Mouse (Mus musculus) stomach, embryonic 14.5 days (tissue): Measurements from ENCODE around the gene Adgrl3. TPM values are rescaled to one million over a fixed set of nuclear protein-coding genes. Genes with fewer than 3 reads are reported as not detected.

Experiments used
- ATAC-seq: fragments of 200-750 bp; cut with Nextera tagmentation; 2 replicates; pipeline ENCODE4 v1.8.0; 2017; ENCODE audit warnings: low read depth, moderate TSS enrichment; ENCODE audit not compliant: insufficient number of reproducible peaks, insufficient read depth, low FRiP score
- H3K27ac ChIP-seq: fragments of 300-500 bp; sonication (generic); 2 replicates; pipeline ENCODE4 v1.5.1; 2014; ENCODE audit warnings: mild to moderate bottlenecking, low read length, moderate library complexity, mixed read lengths
- H3K27me3 ChIP-seq: fragments of 300-500 bp; sonication (generic); 2 replicates; pipeline ENCODE4 v1.6.1; 2014; ENCODE audit warnings: low read length, control low read depth, mixed read lengths; ENCODE audit not compliant: control insufficient read depth, insufficient read depth
- H3K36me3 ChIP-seq: fragments of 300-500 bp; sonication (generic); 2 replicates; pipeline ENCODE4 v1.6.1; 2014; ENCODE audit warnings: mild to moderate bottlenecking, control low read depth, low read length, moderate library complexity, mixed read lengths; ENCODE audit not compliant: control insufficient read depth, insufficient read depth
- H3K4me1 ChIP-seq: fragments of 300-500 bp; sonication (generic); 2 replicates; pipeline ENCODE4 v1.6.1; 2014; ENCODE audit warnings: low read length, control low read depth, mixed read lengths; ENCODE audit not compliant: control insufficient read depth, insufficient read depth
- H3K4me2 ChIP-seq: fragments of 300-500 bp; sonication (generic); replicated peaks from 2 replicates; pipeline ENCODE4 v1.6.1; 2014; ENCODE audit warnings: low read depth, low read length, control low read depth
- H3K4me3 ChIP-seq: fragments of 300-500 bp; sonication (generic); 2 replicates; pipeline ENCODE4 v1.5.1; 2014; ENCODE audit warnings: low read depth, low read length, control low read depth
- H3K9ac ChIP-seq: fragments of 300-500 bp; sonication (generic); replicated peaks from 2 replicates; pipeline ENCODE4 v1.6.1; 2014; ENCODE audit warnings: low read depth, mild to moderate bottlenecking, control low read depth, low read length, moderate library complexity, mixed read lengths
- H3K9me3 ChIP-seq: fragments of 300-500 bp; sonication (generic); 2 replicates; pipeline ENCODE4 v1.6.1; 2016; ENCODE audit warnings: low read depth, low read length, control low read depth; ENCODE audit not compliant: control insufficient read depth
- WGBS: fragments of 180-500 bp; shearing (Covaris S2); extraction: QIAGEN DNeasy Blood & Tissue Kit; methylation state at CpG from one replicate; pipeline ENCODE4 v1.1.7; 2014; 5-methylcytosine and 5-hydroxymethylcytosine counted together
- polyA plus RNA-seq: library from polyadenylated mRNA; unstranded; fragments of >200 nt; fragmentation: Nextera tagmentation; extraction: Ambion mirVana; gene quantifications from 2 replicates; pipeline ENCODE4 v1.2.1, GENCODE M21; 2014

Adgrl3 gene
- polyA plus RNA-seq, 1 experiment from 2014 or later = 38.4 TPM

- no peaks in the 10 kb centered on the region for H3K4me1 ChIP-seq
- ATAC-seq = no peak
- 64% methylated on average over 3 of the region's 3 CpGs for WGBS
These were observed 565.0 kb downstream of the Adgrl3 start for GRCm38 (mm10) chr5:81584945-81585344.

GRCm38 (mm10) chr5:81590005-81590694 is 570.2 kb downstream of the Adgrl3 start:
- ATAC-seq = no peak
- H3K4me3 ChIP-seq = no peak overlapping the region
- H3K36me3 ChIP-seq = no peaks in the 10 kb centered on the region
- no peak overlapping the region for H3K9ac ChIP-seq
- H3K27me3 ChIP-seq = no peaks in the 10 kb centered on the region
- no peak overlapping the region for H3K27ac ChIP-seq
- H3K4me1 ChIP-seq = no peaks in the 10 kb centered on the region
- H3K4me2 ChIP-seq = no peak overlapping the region
- 46% methylated on average over 14 of the region's 14 CpGs for WGBS
- H3K9me3 ChIP-seq = no peaks in the 10 kb centered on the region

More at GRCm38 (mm10) chr5:81584945-81585344, 565.0 kb downstream of the Adgrl3 start:
- no peaks in the 10 kb centered on the region for H3K27me3 ChIP-seq
- H3K27ac ChIP-seq = no peak overlapping the region
- H3K9me3 ChIP-seq = no peaks in the 10 kb centered on the region
- H3K4me3 ChIP-seq = no peak overlapping the region
- H3K36me3 ChIP-seq = no peaks in the 10 kb centered on the region
- no peak overlapping the region for H3K9ac ChIP-seq
- H3K4me2 ChIP-seq = no peak overlapping the region

GRCm38 (mm10) chr5:81591481-81591880 is 571.5 kb downstream of the Adgrl3 start:
- Histone ChIP-seq H3K9ac (no peak overlapping the region), H3K4me2 (no peak overlapping the region), H3K27ac (no peak overlapping the region), H3K4me1 (no peaks in the 10 kb centered on the region), H3K4me3 (no peak overlapping the region), H3K27me3 (no peaks in the 10 kb centered on the region), H3K36me3 (no peaks in the 10 kb centered on the region), H3K9me3 (no peaks in the 10 kb centered on the region)
- ATAC-seq = no peak
- 37% methylated on average over 3 of the region's 3 CpGs for WGBS

- WGBS = 88% methylated on average over 1 of the region's 1 CpGs
- Histone ChIP-seq H3K9me3 (no peaks in the 10 kb centered on the region), H3K9ac (no peak overlapping the region), H3K36me3 (no peaks in the 10 kb centered on the region), H3K27ac (no peak overlapping the region), H3K4me3 (no peak overlapping the region), H3K27me3 (no peaks in the 10 kb centered on the region), H3K4me1 (no peaks in the 10 kb centered on the region), H3K4me2 (no peak overlapping the region)
- no peak for ATAC-seq
These were observed 573.6 kb downstream of the Adgrl3 start for GRCm38 (mm10) chr5:81593396-81593995.

GRCm38 (mm10) chr5:81598041-81598440 is 578.1 kb downstream of the Adgrl3 start:
- Histone ChIP-seq H3K27ac (no peak overlapping the region), H3K4me1 (no peaks in the 10 kb centered on the region), H3K9ac (no peak overlapping the region), H3K9me3 (no peaks in the 10 kb centered on the region), H3K36me3 (no peaks in the 10 kb centered on the region), H3K4me3 (no peak overlapping the region), H3K27me3 (no peaks in the 10 kb centered on the region), H3K4me2 (no peak overlapping the region)
- no peak for ATAC-seq
- 62% methylated on average over 6 of the region's 6 CpGs for WGBS

- no peaks in the 10 kb centered on the region for H3K27me3 ChIP-seq
- H3K4me2 ChIP-seq = no peak overlapping the region
- no peak overlapping the region for H3K4me3 ChIP-seq
- H3K36me3 ChIP-seq = no peaks in the 10 kb centered on the region
- no peak overlapping the region for H3K9ac ChIP-seq
- no peaks in the 10 kb centered on the region for H3K9me3 ChIP-seq
- H3K27ac ChIP-seq = no peak overlapping the region
- no peak for ATAC-seq
- no peaks in the 10 kb centered on the region for H3K4me1 ChIP-seq
- 96% methylated on average over 4 of the region's 4 CpGs for WGBS
These were observed 583.0 kb downstream of the Adgrl3 start for GRCm38 (mm10) chr5:81602889-81603288.

GRCm38 (mm10) chr5:81605646-81606045 is 585.7 kb downstream of the Adgrl3 start:
- H3K27me3 ChIP-seq = no peaks in the 10 kb centered on the region
- H3K9me3 ChIP-seq = no peaks in the 10 kb centered on the region
- ATAC-seq = no peak
- H3K4me1 ChIP-seq = no peaks in the 10 kb centered on the region
- H3K4me3 ChIP-seq = no peak overlapping the region
- WGBS = 94% methylated on average over 1 of the region's 1 CpGs
- no peak overlapping the region for H3K9ac ChIP-seq
- no peaks in the 10 kb centered on the region for H3K36me3 ChIP-seq
- H3K27ac ChIP-seq = no peak overlapping the region
- no peak overlapping the region for H3K4me2 ChIP-seq

- H3K27ac ChIP-seq = no peak overlapping the region
- 69% methylated on average over 5 of the region's 5 CpGs for WGBS
- no peak overlapping the region for H3K9ac ChIP-seq
- ATAC-seq = no peak
- H3K4me1 ChIP-seq = no peaks in the 10 kb centered on the region
- no peak overlapping the region for H3K4me2 ChIP-seq
- no peak overlapping the region for H3K4me3 ChIP-seq
- H3K27me3 ChIP-seq = no peaks in the 10 kb centered on the region
- H3K9me3 ChIP-seq = no peaks in the 10 kb centered on the region
- H3K36me3 ChIP-seq = no peaks in the 10 kb centered on the region
These were observed 590.3 kb downstream of the Adgrl3 start for GRCm38 (mm10) chr5:81610223-81610622.

GRCm38 (mm10) chr5:81614674-81615073 is 594.7 kb downstream of the Adgrl3 start:
- 58% methylated on average over 4 of the region's 4 CpGs for WGBS
- Histone ChIP-seq H3K4me1 (no peaks in the 10 kb centered on the region), H3K36me3 (no peaks in the 10 kb centered on the region), H3K27me3 (no peaks in the 10 kb centered on the region), H3K9ac (no peak overlapping the region), H3K9me3 (no peaks in the 10 kb centered on the region), H3K4me3 (no peak overlapping the region), H3K4me2 (no peak overlapping the region), H3K27ac (no peak overlapping the region)
- no peak for ATAC-seq
